Mouse (Mus musculus) neural tube, embryonic 11.5 days (tissue): ENCODE results near the gene Tns1. TPM values are rescaled to one million over a fixed set of nuclear protein-coding genes. Genes with fewer than 3 reads are reported as not detected.
A peak's percentile ranks its signal among the peaks of the same experiment; 100 is the strongest.

Source experiments
- ATAC-seq: fragments of 200-750 bp; cut with Nextera tagmentation; 2 replicates; pipeline ENCODE4 v1.8.0; 2017; ENCODE audit warnings: moderate number of reproducible peaks, mild to moderate bottlenecking, moderate TSS enrichment, moderate library complexity; ENCODE audit not compliant: insufficient read depth, low FRiP score, low TSS enrichment
- DNase-seq: peaks from one replicate; pipeline ENCODE4 v3.0.0-alpha.2; 2015; ENCODE audit warnings: low spot score
- H3K27ac ChIP-seq: fragments of 300-500 bp; sonication (generic); 2 replicates; pipeline ENCODE4 v1.5.1; 2014; ENCODE audit warnings: low read depth, mild to moderate bottlenecking, low read length
- H3K27me3 ChIP-seq: fragments of 300-500 bp; sonication (generic); 2 replicates; pipeline ENCODE4 v1.6.1; 2014; ENCODE audit warnings: mild to moderate bottlenecking, low read length, mixed read lengths; ENCODE audit not compliant: control insufficient read depth, insufficient read depth
- H3K36me3 ChIP-seq: fragments of 300-500 bp; sonication (generic); 2 replicates; pipeline ENCODE4 v1.6.1; 2014; ENCODE audit warnings: mild to moderate bottlenecking, low read length, moderate library complexity, mixed read lengths; ENCODE audit not compliant: control insufficient read depth, insufficient read depth
- H3K4me1 ChIP-seq: fragments of 300-500 bp; sonication (generic); 2 replicates; pipeline ENCODE4 v1.6.1; 2014; ENCODE audit warnings: low read length, mixed read lengths; ENCODE audit not compliant: control insufficient read depth, insufficient read depth
- H3K4me2 ChIP-seq: fragments of 300-500 bp; sonication (generic); 2 replicates; pipeline ENCODE4 v1.6.1; 2014; ENCODE audit warnings: low read depth, mild to moderate bottlenecking, moderate library complexity
- H3K4me3 ChIP-seq: fragments of 300-500 bp; sonication (generic); 2 replicates; pipeline ENCODE4 v1.5.1; 2014; ENCODE audit warnings: low read depth, low read length
- H3K9ac ChIP-seq: fragments of 300-500 bp; sonication (generic); 2 replicates; pipeline ENCODE4 v1.6.1; 2014; ENCODE audit warnings: mild to moderate bottlenecking, low read length
- H3K9me3 ChIP-seq: fragments of 300-500 bp; sonication (generic); 2 replicates; pipeline ENCODE4 v1.6.1; 2016; ENCODE audit warnings: low read length; ENCODE audit not compliant: control insufficient read depth
- WGBS: fragments of 180-500 bp; shearing (Covaris S2); extraction: QIAGEN DNeasy Blood & Tissue Kit; methylation state at CpG from one replicate; pipeline ENCODE4 v1.1.7; 2014; 5-methylcytosine and 5-hydroxymethylcytosine counted together
- polyA plus RNA-seq: library from polyadenylated mRNA; unstranded; fragments of >200 nt; fragmentation: Nextera tagmentation; extraction: Ambion mirVana; gene quantifications from 2 replicates; pipeline ENCODE4 v1.2.1, GENCODE M21; 2014

Gene Tns1
- polyA plus RNA-seq, 1 experiment from 2014 or later: 17.9 TPM

- DNase-seq (no peak), ATAC-seq (no peak)
- Histone ChIP-seq H3K9ac (no peak overlapping the region), H3K4me3 (no peak overlapping the region), H3K9me3 (no peaks in the 10 kb centered on the region), H3K36me3 (no peaks in the 10 kb centered on the region), H3K27me3 (no peaks in the 10 kb centered on the region), H3K27ac (no peak overlapping the region), H3K4me1 (peaks cover 44% of the 10 kb centered on the region), H3K4me2 (no peak overlapping the region)
- 39% methylated on average over 3 of the region's 3 CpGs for whole genome bisulfite sequencing
Measured at GRCm38 (mm10) chr1:74113071-74113470, 11.2 kb downstream of the Tns1 start.

GRCm38 (mm10) chr1:74111696-74112030 is 12.6 kb downstream of the Tns1 start:
- 13% methylated on average over 6 of the region's 6 CpGs for WGBS
- no peaks in the 10 kb centered on the region for H3K9me3 ChIP-seq
- H3K36me3 ChIP-seq: no peaks in the 10 kb centered on the region
- H3K4me2 ChIP-seq: no peak overlapping the region
- H3K27me3 ChIP-seq: no peaks in the 10 kb centered on the region
- no peak overlapping the region for H3K4me3 ChIP-seq
- DNase-seq (no peak), ATAC-seq (no peak)
- H3K27ac ChIP-seq: peak overlapping the region; percentile 78
- no peak overlapping the region; the same call in 1 of the 2 replicates for H3K9ac ChIP-seq
- H3K4me1 ChIP-seq: peaks cover 44% of the 10 kb centered on the region

GRCm38 (mm10) chr1:74110932-74111695 is 13.1 kb downstream of the Tns1 start:
- peaks cover 44% of the 10 kb centered on the region for H3K4me1 ChIP-seq

GRCm38 (mm10) chr1:74109670-74110069 is 14.6 kb downstream of the Tns1 start:
- H3K27me3 ChIP-seq: no peaks in the 10 kb centered on the region
- no peak overlapping the region for H3K4me2 ChIP-seq
- H3K4me1 ChIP-seq: peaks cover 47% of the 10 kb centered on the region
- H3K27ac ChIP-seq: 0 out of 2 replicates have a peak overlapping the region, but pooled peaks have one; percentile 46
- no peak overlapping the region for H3K9ac ChIP-seq
- DNase-seq (no peak), ATAC-seq (no peak)
- 45% methylated on average over 2 of the region's 2 CpGs for WGBS
- no peaks in the 10 kb centered on the region for H3K36me3 ChIP-seq
- H3K9me3 ChIP-seq: no peaks in the 10 kb centered on the region
- no peak overlapping the region for H3K4me3 ChIP-seq

More at GRCm38 (mm10) chr1:74110932-74111695, 13.1 kb downstream of the Tns1 start:
- Histone ChIP-seq H3K9ac (no peak overlapping the region), H3K27me3 (no peaks in the 10 kb centered on the region), H3K36me3 (no peaks in the 10 kb centered on the region), H3K27ac (peak overlapping the region; percentile 78), H3K9me3 (no peaks in the 10 kb centered on the region), H3K4me2 (no peak overlapping the region; the same call in 1 of the 2 replicates), H3K4me3 (no peak overlapping the region)
- DNase-seq (peak; percentile 86), ATAC-seq (peak; percentile 92)
- WGBS: 5% methylated on average over 8 of the region's 8 CpGs

GRCm38 (mm10) chr1:74107931-74108618 is 16.2 kb downstream of the Tns1 start:
- no peak overlapping the region for H3K27ac ChIP-seq
- 69% methylated on average over 4 of the region's 5 CpGs for WGBS
- peaks cover 59% of the 10 kb centered on the region for H3K4me1 ChIP-seq

GRCm38 (mm10) chr1:74106214-74106613 is 18.0 kb downstream of the Tns1 start:
- H3K9ac ChIP-seq: no peak overlapping the region
- H3K36me3 ChIP-seq: no peaks in the 10 kb centered on the region
- H3K4me2 ChIP-seq: no peak overlapping the region
- peaks cover 48% of the 10 kb centered on the region for H3K4me1 ChIP-seq
- H3K9me3 ChIP-seq: no peaks in the 10 kb centered on the region
- H3K27ac ChIP-seq: no peak overlapping the region
- ATAC-seq (no peak), DNase-seq (no peak)
- H3K27me3 ChIP-seq: no peaks in the 10 kb centered on the region
- WGBS: 82% methylated on average over 6 of the region's 6 CpGs
- H3K4me3 ChIP-seq: no peak overlapping the region

More at GRCm38 (mm10) chr1:74107931-74108618, 16.2 kb downstream of the Tns1 start:
- H3K27me3 ChIP-seq: no peaks in the 10 kb centered on the region
- no peaks in the 10 kb centered on the region for H3K36me3 ChIP-seq
- H3K4me3 ChIP-seq: no peak overlapping the region
- no peak for ATAC-seq
- H3K9me3 ChIP-seq: no peaks in the 10 kb centered on the region
- no peak overlapping the region for H3K9ac ChIP-seq
- no peak for DNase-seq
- no peak overlapping the region for H3K4me2 ChIP-seq

- WGBS: 88% methylated on average over 4 of the region's 4 CpGs
- Histone ChIP-seq H3K36me3 (no peaks in the 10 kb centered on the region), H3K4me1 (peaks cover 43% of the 10 kb centered on the region), H3K27ac (no peak overlapping the region), H3K9me3 (no peaks in the 10 kb centered on the region), H3K4me3 (no peak overlapping the region), H3K4me2 (no peak overlapping the region), H3K27me3 (no peaks in the 10 kb centered on the region), H3K9ac (no peak overlapping the region)
- no peak for ATAC-seq
- DNase-seq: no peak
Measured at GRCm38 (mm10) chr1:74105660-74106059, 18.6 kb downstream of the Tns1 start.

GRCm38 (mm10) chr1:74103654-74104353 is 20.4 kb downstream of the Tns1 start:
- 7% methylated on average over 6 of the region's 6 CpGs for WGBS
- Histone ChIP-seq H3K36me3 (no peaks in the 10 kb centered on the region), H3K4me2 (0 out of 2 replicates have a peak overlapping the region, but pooled peaks have one; percentile 6), H3K9ac (no peak overlapping the region), H3K4me3 (no peak overlapping the region), H3K27ac (peak overlapping the region; percentile 87), H3K4me1 (peaks cover 26% of the 10 kb centered on the region), H3K9me3 (no peaks in the 10 kb centered on the region), H3K27me3 (no peaks in the 10 kb centered on the region)
- ATAC-seq (peak; percentile 76), DNase-seq (peak; percentile 78)
